Mouse (Mus musculus): Measurements from ENCODE around the gene Zc3h10.

DNA sequence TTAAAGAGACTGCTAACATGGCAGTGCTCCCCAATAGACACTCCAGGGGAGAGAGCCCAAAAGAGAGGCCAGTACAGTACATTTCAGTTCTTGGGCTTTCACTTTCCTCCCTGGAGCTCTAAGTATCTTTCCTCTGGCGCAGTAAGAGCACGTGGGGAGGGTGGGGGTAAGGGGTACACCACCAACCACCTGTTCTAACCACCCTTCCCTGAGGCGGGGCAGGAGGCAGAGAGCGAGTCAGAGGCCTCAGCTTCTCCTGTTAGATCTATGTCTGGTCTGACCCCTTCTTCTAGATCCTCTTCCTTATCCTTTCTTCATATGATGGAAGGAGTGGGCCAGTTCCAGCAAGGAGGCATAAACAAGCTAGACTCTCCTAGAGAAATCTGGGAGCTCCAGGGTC is 39.5 kb upstream of the Zc3h10 start:
- TF ChIP-seq POLR2A (IDR thresholded peaks at IDR 0.05; ENCODE audit: insufficient read depth, low read length) (no peak), CTCF (IDR thresholded peaks at IDR 0.05; ENCODE audit: low read depth, low read length) (no peak)
